Mouse (Mus musculus): ENCODE data around the gene Nav3. TPM values are rescaled to one million over a fixed set of nuclear protein-coding genes. Genes with fewer than 3 reads are reported as not detected.

The Nav3 gene
- polyA plus RNA-seq, 1 experiment from 2014 or later, result 3.7 TPM

- no peak overlapping the region for H3K4me3 ChIP-seq (ENCODE audit: low read length)
- H3K9me3 ChIP-seq (ENCODE audit: low read length), result no peaks in the 10 kb centered on the region
- no peak overlapping the region for H3K4me2 ChIP-seq (replicated peaks; ENCODE audit: low read depth, low read length)
- ATAC-seq (ENCODE audit: low FRiP score, low TSS enrichment), result no peak
- H3K9ac ChIP-seq (replicated peaks; ENCODE audit: low read length), result no peak overlapping the region
- H3K27me3 ChIP-seq (ENCODE audit: insufficient read depth, low read length), result no peaks in the 10 kb centered on the region
- H3K27ac ChIP-seq (ENCODE audit: low read length), result no peak overlapping the region
- no peaks in the 10 kb centered on the region for H3K4me1 ChIP-seq (ENCODE audit: insufficient read depth, low read length)
- no peaks in the 10 kb centered on the region for H3K36me3 ChIP-seq (ENCODE audit: insufficient read depth, low read length)
Measured at GRCm38 (mm10) chr10:110162596-110162995, 293.4 kb downstream of the Nav3 start.

GRCm38 (mm10) chr10:110160894-110161293 is 295.1 kb downstream of the Nav3 start:
- no peaks in the 10 kb centered on the region for H3K4me1 ChIP-seq (ENCODE audit: insufficient read depth, low read length)
- WGBS, result 44% methylated on average over 5 of the region's 5 CpGs
- no peaks in the 10 kb centered on the region for H3K27me3 ChIP-seq (ENCODE audit: insufficient read depth, low read length)
- H3K27ac ChIP-seq (ENCODE audit: low read length), result no peak overlapping the region
- H3K36me3 ChIP-seq (ENCODE audit: insufficient read depth, low read length), result no peaks in the 10 kb centered on the region
- H3K4me3 ChIP-seq (ENCODE audit: low read length), result no peak overlapping the region
- no peaks in the 10 kb centered on the region for H3K9me3 ChIP-seq (ENCODE audit: low read length)
- no peak for ATAC-seq (ENCODE audit: low FRiP score, low TSS enrichment)
- no peak overlapping the region for H3K9ac ChIP-seq (replicated peaks; ENCODE audit: low read length)
- H3K4me2 ChIP-seq (replicated peaks; ENCODE audit: low read depth, low read length), result no peak overlapping the region

GRCm38 (mm10) chr10:110159548-110159947 is 296.5 kb downstream of the Nav3 start:
- no peaks in the 10 kb centered on the region for H3K9me3 ChIP-seq (ENCODE audit: low read length)

GRCm38 (mm10) chr10:110158122-110158521 is 297.9 kb downstream of the Nav3 start:
- WGBS, result 60% methylated on average over 3 of the region's 3 CpGs

More at GRCm38 (mm10) chr10:110159548-110159947, 296.5 kb downstream of the Nav3 start:
- Histone ChIP-seq H3K4me2 (replicated peaks; ENCODE audit: low read depth, low read length) (no peak overlapping the region), H3K27me3 (ENCODE audit: insufficient read depth, low read length) (no peaks in the 10 kb centered on the region), H3K4me3 (ENCODE audit: low read length) (no peak overlapping the region), H3K4me1 (ENCODE audit: insufficient read depth, low read length) (no peaks in the 10 kb centered on the region), H3K27ac (ENCODE audit: low read length) (no peak overlapping the region), H3K36me3 (ENCODE audit: insufficient read depth, low read length) (no peaks in the 10 kb centered on the region), H3K9ac (replicated peaks; ENCODE audit: low read length) (no peak overlapping the region)
- WGBS, result 8% methylated on average over 1 of the region's 1 CpGs
- ATAC-seq (ENCODE audit: low FRiP score, low TSS enrichment), result no peak

GRCm38 (mm10) chr10:110156412-110156811 is 299.6 kb downstream of the Nav3 start:
- H3K4me3 ChIP-seq (ENCODE audit: low read length), result no peak overlapping the region
- no peaks in the 10 kb centered on the region for H3K27me3 ChIP-seq (ENCODE audit: insufficient read depth, low read length)
- no peaks in the 10 kb centered on the region for H3K4me1 ChIP-seq (ENCODE audit: insufficient read depth, low read length)
- H3K27ac ChIP-seq (ENCODE audit: low read length), result no peak overlapping the region
- ATAC-seq (ENCODE audit: low FRiP score, low TSS enrichment), result no peak
- no peaks in the 10 kb centered on the region for H3K9me3 ChIP-seq (ENCODE audit: low read length)
- no peak overlapping the region for H3K9ac ChIP-seq (replicated peaks; ENCODE audit: low read length)
- no peak overlapping the region for H3K4me2 ChIP-seq (replicated peaks; ENCODE audit: low read depth, low read length)
- WGBS, result 57% methylated on average over 1 of the region's 1 CpGs
- H3K36me3 ChIP-seq (ENCODE audit: insufficient read depth, low read length), result no peaks in the 10 kb centered on the region

More at GRCm38 (mm10) chr10:110158122-110158521, 297.9 kb downstream of the Nav3 start:
- no peaks in the 10 kb centered on the region for H3K27me3 ChIP-seq (ENCODE audit: insufficient read depth, low read length)
- H3K27ac ChIP-seq (ENCODE audit: low read length), result no peak overlapping the region
- no peaks in the 10 kb centered on the region for H3K9me3 ChIP-seq (ENCODE audit: low read length)
- H3K9ac ChIP-seq (replicated peaks; ENCODE audit: low read length), result no peak overlapping the region
- H3K4me1 ChIP-seq (ENCODE audit: insufficient read depth, low read length), result no peaks in the 10 kb centered on the region
- no peaks in the 10 kb centered on the region for H3K36me3 ChIP-seq (ENCODE audit: insufficient read depth, low read length)
- ATAC-seq (ENCODE audit: low FRiP score, low TSS enrichment), result no peak
- no peak overlapping the region for H3K4me2 ChIP-seq (replicated peaks; ENCODE audit: low read depth, low read length)
- no peak overlapping the region for H3K4me3 ChIP-seq (ENCODE audit: low read length)

GRCm38 (mm10) chr10:110155494-110155893 is 300.5 kb downstream of the Nav3 start:
- Histone ChIP-seq H3K4me2 (replicated peaks; ENCODE audit: low read depth, low read length) (no peak overlapping the region), H3K9me3 (ENCODE audit: low read length) (no peaks in the 10 kb centered on the region), H3K4me1 (ENCODE audit: insufficient read depth, low read length) (no peaks in the 10 kb centered on the region), H3K27me3 (ENCODE audit: insufficient read depth, low read length) (no peaks in the 10 kb centered on the region), H3K36me3 (ENCODE audit: insufficient read depth, low read length) (no peaks in the 10 kb centered on the region), H3K27ac (ENCODE audit: low read length) (no peak overlapping the region), H3K4me3 (ENCODE audit: low read length) (no peak overlapping the region), H3K9ac (replicated peaks; ENCODE audit: low read length) (no peak overlapping the region)
- no peak for ATAC-seq (ENCODE audit: low FRiP score, low TSS enrichment)
- WGBS, result 82% methylated on average over 2 of the region's 2 CpGs

- H3K4me3 ChIP-seq (ENCODE audit: low read length), result no peak overlapping the region
- WGBS, result 85% methylated on average over 1 of the region's 1 CpGs
- H3K27ac ChIP-seq (ENCODE audit: low read length), result no peak overlapping the region
- H3K9me3 ChIP-seq (ENCODE audit: low read length), result no peaks in the 10 kb centered on the region
- no peak for ATAC-seq (ENCODE audit: low FRiP score, low TSS enrichment)
- no peak overlapping the region for H3K9ac ChIP-seq (replicated peaks; ENCODE audit: low read length)
- no peak overlapping the region for H3K4me2 ChIP-seq (replicated peaks; ENCODE audit: low read depth, low read length)
- H3K36me3 ChIP-seq (ENCODE audit: insufficient read depth, low read length), result no peaks in the 10 kb centered on the region
- no peaks in the 10 kb centered on the region for H3K27me3 ChIP-seq (ENCODE audit: insufficient read depth, low read length)
- H3K4me1 ChIP-seq (ENCODE audit: insufficient read depth, low read length), result no peaks in the 10 kb centered on the region
Measured at GRCm38 (mm10) chr10:110154873-110155237, 301.1 kb downstream of the Nav3 start.

GRCm38 (mm10) chr10:110154001-110154872 is 301.8 kb downstream of the Nav3 start:
- 82% methylated on average over 6 of the region's 6 CpGs for WGBS
- ATAC-seq (ENCODE audit: low FRiP score, low TSS enrichment), result no peak

GRCm38 (mm10) chr10:110120572-110120971 is 335.4 kb downstream of the Nav3 start:
- Histone ChIP-seq H3K36me3 (ENCODE audit: insufficient read depth, low read length) (no peaks in the 10 kb centered on the region), H3K4me3 (ENCODE audit: low read length) (no peak overlapping the region), H3K27me3 (ENCODE audit: insufficient read depth, low read length) (no peaks in the 10 kb centered on the region), H3K9me3 (ENCODE audit: low read length) (no peaks in the 10 kb centered on the region), H3K27ac (ENCODE audit: low read length) (no peak overlapping the region), H3K4me2 (replicated peaks; ENCODE audit: low read depth, low read length) (no peak overlapping the region), H3K4me1 (ENCODE audit: insufficient read depth, low read length) (no peaks in the 10 kb centered on the region), H3K9ac (replicated peaks; ENCODE audit: low read length) (no peak overlapping the region)
- ATAC-seq (ENCODE audit: low FRiP score, low TSS enrichment), result no peak

More at GRCm38 (mm10) chr10:110154001-110154872, 301.8 kb downstream of the Nav3 start:
- H3K27me3 ChIP-seq (ENCODE audit: insufficient read depth, low read length), result no peaks in the 10 kb centered on the region
- no peak overlapping the region for H3K4me2 ChIP-seq (replicated peaks; ENCODE audit: low read depth, low read length)
- H3K4me3 ChIP-seq (ENCODE audit: low read length), result no peak overlapping the region
- no peaks in the 10 kb centered on the region for H3K36me3 ChIP-seq (ENCODE audit: insufficient read depth, low read length)
- H3K4me1 ChIP-seq (ENCODE audit: insufficient read depth, low read length), result no peaks in the 10 kb centered on the region
- no peak overlapping the region for H3K9ac ChIP-seq (replicated peaks; ENCODE audit: low read length)
- H3K9me3 ChIP-seq (ENCODE audit: low read length), result no peaks in the 10 kb centered on the region
- H3K27ac ChIP-seq (ENCODE audit: low read length), result no peak overlapping the region

- WGBS, result 69% methylated on average over 2 of the region's 2 CpGs
- ATAC-seq (ENCODE audit: low FRiP score, low TSS enrichment), result no peak
Measured at GRCm38 (mm10) chr10:110117341-110117740, 338.7 kb downstream of the Nav3 start.

More at GRCm38 (mm10) chr10:110117341-110117740, 338.7 kb downstream of the Nav3 start:
- H3K9ac ChIP-seq (replicated peaks; ENCODE audit: low read length), result no peak overlapping the region
- no peak overlapping the region for H3K4me3 ChIP-seq (ENCODE audit: low read length)
- H3K4me1 ChIP-seq (ENCODE audit: insufficient read depth, low read length), result peaks cover 6% of the 10 kb centered on the region; the same call in 1 of the 2 replicates
- no peaks in the 10 kb centered on the region for H3K27me3 ChIP-seq (ENCODE audit: insufficient read depth, low read length)
- H3K36me3 ChIP-seq (ENCODE audit: insufficient read depth, low read length), result no peaks in the 10 kb centered on the region
- no peak overlapping the region for H3K27ac ChIP-seq (ENCODE audit: low read length)
- no peaks in the 10 kb centered on the region for H3K9me3 ChIP-seq (ENCODE audit: low read length)
- no peak overlapping the region for H3K4me2 ChIP-seq (replicated peaks; ENCODE audit: low read depth, low read length)

Data from kidney, embryonic 16.5 days (tissue).